Mouse (Mus musculus): ENCODE results near the gene Sapcd2. TPM values are rescaled to one million over a fixed set of nuclear protein-coding genes. Genes with fewer than 3 reads are reported as not detected.
A peak's percentile ranks its signal among the peaks of the same experiment; 100 is the strongest.

Sapcd2 gene
- 1 to 10 TPM; 9.3 to 9.4 TPM for total RNA-seq (2021)
- long read RNA-seq, experiment 1, partial matches to known transcripts: 2 of 9 reads
- long read RNA-seq, experiment 1, other reads (novel, unspliced or antisense): 2 of 9 reads
- long read RNA-seq, experiment 2, transcript Sapcd2-201 (7 exons, 3,121 nt): major isoform, 10 of 19 reads
- long read RNA-seq, experiment 2, partial matches to known transcripts: 2 of 19 reads
- long read RNA-seq, experiment 2, other reads (novel, unspliced or antisense): 3 of 19 reads

DNA sequence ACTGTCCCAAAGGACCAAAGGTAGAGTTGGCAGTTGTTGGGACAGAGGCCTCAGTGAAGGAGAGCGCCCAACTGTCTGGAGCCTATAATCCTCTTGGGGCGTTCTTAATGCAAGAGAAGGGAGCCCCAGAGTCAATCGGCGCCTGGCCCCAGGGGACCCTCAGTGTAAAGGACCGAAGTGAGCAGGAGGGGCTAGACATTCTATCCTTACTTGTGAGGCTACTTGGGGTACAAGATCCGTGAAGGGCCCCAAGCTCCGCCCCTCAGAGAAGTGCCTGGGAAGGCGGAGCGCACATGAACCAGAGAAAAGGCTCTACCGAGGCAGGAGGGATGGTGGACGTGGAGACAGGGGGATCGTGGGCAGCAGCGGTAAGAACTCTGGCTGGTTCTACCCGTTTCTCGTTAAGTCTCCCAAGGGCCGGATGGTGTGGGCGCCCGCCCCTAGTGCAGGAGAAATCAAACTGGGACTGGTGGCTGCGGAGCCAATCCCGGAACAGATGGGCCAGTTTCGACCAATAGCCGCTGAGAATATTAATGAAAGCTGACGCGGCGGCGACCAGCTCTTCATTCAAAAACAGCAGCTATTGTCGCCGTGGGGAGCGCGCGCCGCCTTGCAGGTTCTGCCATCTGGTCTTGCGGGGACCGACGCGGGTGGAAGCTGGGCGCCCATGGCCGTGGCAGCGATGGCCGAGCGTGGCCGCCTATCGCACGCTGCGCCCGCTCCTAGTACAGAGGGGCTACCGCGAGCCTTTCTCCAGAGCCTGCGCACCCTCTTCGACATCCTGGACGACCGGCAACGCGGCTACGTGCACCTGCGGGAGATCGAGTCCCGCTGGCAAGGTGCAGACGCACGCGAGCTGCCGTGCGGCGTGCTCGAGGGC lies at the start of gene Sapcd2:
Sapcd2 (plus strand) TSS at position 558 of the 880 bp plus-strand sequence.
- DNase-seq (ENCODE audit: low spot score in 2 of 2): peak; percentile 65 to 74

DNA sequence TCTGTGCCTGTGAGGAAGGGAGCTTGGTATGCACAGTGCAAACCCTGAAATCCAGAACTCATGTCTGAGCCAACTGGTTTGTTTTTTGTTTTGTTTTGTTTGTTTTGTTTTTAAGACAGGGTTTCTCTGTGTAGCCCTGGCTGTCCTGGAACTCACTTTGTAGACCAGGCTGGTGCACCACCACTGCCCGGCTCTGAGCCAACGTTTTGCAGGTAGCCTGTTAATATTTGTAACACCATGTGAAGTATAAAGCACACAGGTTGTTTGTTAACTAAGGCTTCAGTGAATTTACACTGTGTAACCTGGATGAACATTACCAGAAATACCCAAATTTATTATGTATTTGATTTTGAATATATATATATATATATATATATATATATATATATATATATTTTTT lies 46.1 kb upstream of the Sapcd2 start:
- DNase-seq (ENCODE audit: low spot score in 2 of 2): no peak

DNA sequence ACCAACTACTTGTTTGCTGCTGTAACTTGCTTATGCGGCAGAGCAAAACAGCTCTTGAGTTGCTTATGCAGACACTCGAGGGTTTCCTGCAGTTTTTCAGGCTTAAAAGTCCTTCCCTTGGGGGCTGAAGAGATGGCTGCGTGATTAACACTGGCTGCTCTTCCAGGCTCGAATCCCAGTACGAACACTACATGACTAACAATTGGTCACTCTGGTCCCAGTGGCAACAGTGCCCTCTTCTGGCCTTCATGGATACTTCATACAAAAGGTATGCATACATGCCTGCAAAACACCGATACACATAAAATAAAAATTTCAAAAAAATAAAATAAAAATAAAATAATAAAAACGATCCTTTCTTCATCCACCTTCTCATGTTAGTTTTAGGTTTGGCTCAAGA lies 43.7 kb upstream of the Sapcd2 start:
- no peak for DNase-seq (ENCODE audit: low spot score in 2 of 2)

- DNase-seq (ENCODE audit: low spot score in 2 of 2): no peak
Measured at GRCm38 (mm10) chr2:25331470-25331869, 40.7 kb upstream of the Sapcd2 start.

- DNase-seq (ENCODE audit: low spot score in 2 of 2): peak; percentile 96 to 99
Measured at GRCm38 (mm10) chr2:25332286-25333160, 39.6 kb upstream of the Sapcd2 start, which contains the start of gene Man1b1. Man1b1 (plus strand) TSS chr2:25332338.

DNA sequence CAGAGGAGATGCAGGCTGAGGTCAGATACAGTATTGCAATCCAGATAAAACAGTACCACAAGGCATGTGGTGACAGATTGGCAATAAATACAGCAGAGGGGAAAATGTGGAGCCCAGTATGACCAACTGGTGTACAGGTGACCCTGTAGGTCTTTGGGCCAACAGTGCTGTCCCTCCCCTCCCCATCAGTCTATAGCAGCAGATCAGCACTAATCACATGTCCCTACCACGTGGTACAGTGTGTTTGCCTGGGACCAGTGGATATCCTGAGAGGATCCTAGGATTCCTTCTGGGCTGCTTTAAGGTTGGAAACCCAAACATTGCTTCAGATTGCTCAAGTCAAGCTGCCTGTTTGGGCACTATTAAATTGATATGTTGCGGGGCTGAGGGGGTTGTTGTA lies 38.6 kb upstream of the Sapcd2 start:
- DNase-seq (ENCODE audit: low spot score in 2 of 2): no peak

- DNase-seq (ENCODE audit: low spot score in 2 of 2): no peak
Measured at GRCm38 (mm10) chr2:25338303-25338702, 33.8 kb upstream of the Sapcd2 start.

- no peak for DNase-seq (ENCODE audit: low spot score in 2 of 2)
Measured at GRCm38 (mm10) chr2:25348162-25348561, 24.0 kb upstream of the Sapcd2 start.

DNA sequence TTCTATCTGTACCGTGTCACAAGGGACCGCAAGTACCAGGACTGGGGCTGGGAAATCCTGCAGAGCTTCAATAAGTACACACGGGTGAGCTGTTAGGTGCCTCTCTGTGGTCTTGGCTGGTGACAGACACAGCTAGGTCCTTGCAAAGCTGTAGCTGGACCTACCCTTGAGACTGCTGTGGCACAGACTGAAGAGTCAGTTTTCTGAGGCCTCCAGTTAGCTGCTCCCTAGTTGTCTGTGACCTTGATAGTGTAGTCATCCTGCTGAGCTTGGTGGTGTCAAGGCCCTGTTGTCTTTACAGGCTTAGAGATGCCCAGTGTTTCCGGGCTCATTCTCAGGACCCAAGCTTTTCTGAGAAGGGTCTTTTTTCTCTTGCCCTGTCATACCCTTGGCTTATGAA lies 22.6 kb upstream of the Sapcd2 start:
- no peak for DNase-seq (ENCODE audit: low spot score in 2 of 2)

DNA sequence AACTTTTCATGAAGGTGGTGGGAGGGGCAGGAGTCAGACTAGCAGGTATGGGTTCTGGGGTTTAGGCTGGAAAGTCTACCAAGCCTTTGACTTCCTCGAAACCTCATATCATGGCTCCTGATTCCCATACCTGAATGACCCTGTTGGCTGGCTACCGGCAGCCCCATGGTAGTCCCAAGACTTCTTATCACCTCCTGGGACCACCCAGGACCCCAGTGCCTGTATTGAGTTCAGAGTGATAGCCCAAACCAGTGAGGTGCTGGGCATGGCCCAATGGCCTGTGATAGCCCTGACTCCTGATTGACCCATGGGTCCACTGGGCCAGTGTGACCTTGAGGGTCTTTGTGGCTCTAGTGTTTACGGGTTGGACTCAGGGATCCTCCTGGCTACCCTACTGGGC lies 21.4 kb upstream of the Sapcd2 start:
- DNase-seq (ENCODE audit: low spot score in 2 of 2): no peak

DNA sequence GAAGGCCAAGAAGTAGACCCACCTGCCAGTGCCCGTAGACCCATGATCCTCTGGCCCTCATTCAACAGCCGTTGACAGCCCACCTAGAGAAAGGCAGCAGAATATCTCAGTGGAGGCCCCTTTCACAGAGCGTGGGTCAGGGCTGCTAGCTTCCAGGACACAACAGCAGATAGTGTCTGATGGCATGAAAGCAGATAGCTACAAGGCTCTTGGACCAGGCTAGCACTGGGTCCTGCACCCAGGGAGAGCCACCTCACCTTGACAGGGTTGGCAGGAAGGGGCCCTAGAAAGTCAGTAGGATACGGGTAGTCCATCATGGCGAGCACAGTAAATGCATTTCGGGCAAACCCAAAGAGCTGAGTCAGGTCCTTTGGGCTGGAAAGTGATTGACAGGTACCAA lies 17.9 kb upstream of the Sapcd2 start:
- DNase-seq (ENCODE audit: low spot score in 2 of 2): no peak

DNA sequence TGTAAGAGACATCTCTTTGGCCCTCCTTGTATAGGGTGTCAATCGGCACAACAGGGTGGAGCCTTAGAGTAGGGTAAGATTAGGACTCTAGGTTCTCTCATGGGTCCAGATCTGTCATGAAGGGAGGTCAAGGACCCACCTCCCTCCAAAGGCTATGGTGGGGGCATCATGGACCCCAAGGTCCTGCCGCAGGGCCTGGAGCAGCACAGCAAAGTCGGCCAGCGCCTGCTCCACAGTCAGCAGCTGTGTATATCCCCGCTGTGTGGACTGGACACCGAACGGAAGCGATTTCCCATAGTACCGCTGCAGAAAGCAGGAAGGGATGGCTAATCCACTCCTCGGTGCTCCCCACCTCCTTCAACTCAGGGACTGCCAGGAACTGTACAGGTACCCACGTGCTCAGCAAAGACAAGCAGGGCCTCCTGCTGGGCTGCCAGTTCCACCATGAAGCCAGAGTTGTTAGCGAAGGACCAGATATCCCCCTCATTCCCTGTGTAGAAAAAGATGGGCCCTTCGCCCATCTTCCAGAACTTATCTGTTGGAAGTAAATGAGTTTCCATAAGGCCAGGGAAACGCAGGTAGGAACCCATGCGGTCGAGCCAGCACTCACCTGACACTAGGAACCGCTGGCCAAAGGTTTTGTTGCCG lies 16.6 kb upstream of the Sapcd2 start:
- no peak for DNase-seq (ENCODE audit: low spot score in 2 of 2)

GRCm38 (mm10) chr2:25356208-25357079 lies 15.7 kb upstream of the Sapcd2 start, which contains the start of gene Dpp7:
Dpp7 (minus strand) TSS chr2:25356359.
- DNase-seq (ENCODE audit: low spot score in 2 of 2): peak; percentile 46 to 57

DNA sequence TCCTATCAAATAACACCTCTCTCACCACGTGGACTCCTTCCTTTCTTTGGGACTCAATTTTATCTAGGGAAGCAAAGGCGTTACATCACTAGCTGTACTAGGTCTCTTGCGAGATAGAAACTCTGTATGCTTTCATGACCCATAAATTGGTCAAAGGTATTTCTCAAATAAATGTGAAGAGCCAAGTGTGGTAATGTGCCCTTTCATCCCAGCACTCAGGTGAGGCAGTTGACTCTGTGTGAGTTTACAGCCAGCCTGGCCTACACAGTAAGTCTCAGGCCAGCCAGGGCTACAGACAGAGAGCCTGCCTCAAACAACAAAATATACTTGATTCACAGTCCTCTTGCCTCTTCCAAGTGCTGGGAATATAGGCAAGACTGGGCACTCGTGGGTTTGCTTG lies 12.3 kb upstream of the Sapcd2 start:
- no peak for DNase-seq (ENCODE audit: low spot score in 2 of 2)

DNA sequence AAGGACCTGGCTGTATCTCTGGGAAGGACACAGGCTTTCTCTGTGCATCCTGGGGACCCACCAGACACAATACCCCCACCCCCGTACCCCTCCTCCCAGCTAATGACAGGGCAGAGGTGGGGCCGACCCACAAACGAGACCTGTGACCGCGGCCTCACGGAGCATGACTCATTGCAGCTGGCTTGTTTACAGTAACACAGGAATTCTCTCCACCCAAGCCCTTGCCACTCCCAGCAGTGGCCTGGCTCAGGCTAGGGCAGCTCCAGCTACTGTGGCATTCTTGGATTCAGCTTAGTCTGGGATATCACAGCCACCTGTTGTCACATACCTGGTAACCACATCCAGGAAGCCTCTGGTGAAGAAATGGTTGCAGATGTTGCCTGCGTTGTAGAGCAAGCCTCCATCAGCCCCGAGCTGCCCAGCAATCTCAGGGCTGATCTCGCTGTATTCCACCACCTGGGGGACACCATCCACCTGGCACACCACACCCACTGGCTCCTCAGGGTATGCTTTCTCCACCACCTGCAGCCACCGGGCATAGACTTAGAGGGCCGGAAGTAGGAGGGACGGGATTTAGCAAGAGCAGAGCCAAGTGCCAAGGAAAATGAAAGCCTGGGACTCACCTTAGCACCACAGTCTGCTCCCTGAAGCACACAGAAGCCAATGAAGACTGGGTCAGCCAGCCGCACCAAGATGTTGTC lies 8.5 kb upstream of the Sapcd2 start:
- no peak for DNase-seq (ENCODE audit: low spot score in 2 of 2)

DNA sequence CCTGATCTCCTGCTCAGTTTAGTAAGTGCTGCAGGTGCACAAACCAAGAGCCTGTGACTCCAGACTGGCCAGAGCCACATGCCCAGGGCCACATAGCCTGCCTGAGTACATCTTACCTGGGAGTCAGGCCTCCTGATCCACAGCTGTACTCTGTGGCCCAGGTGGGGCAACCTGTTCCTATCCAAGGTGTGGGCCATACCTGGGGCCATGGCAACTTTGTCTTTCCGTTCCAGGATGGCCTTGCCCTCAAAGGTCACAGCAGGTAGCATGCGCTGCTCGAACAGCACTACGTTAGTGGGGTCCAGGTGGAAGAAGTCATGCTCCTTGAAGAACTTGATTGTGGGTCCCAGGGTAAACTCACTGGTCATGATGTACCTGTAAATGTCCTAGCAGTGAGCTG lies 7.8 kb upstream of the Sapcd2 start:
- DNase-seq (ENCODE audit: low spot score in 2 of 2): no peak

DNA sequence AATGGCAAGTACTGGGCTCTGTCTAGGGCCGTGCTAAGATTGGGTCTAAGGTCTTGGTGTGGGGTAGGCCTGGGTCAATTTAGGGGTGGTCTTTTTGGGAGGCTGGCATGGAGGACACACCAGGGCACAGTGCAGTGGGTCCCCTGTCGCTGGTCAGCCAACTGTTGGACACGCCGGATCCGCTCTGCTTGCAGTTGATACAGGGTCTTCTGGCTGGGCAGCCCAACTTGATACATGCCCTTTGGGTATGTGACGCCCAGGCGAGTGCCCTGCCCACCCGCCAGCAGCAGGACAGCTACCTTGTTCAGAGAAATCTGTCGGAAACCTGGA lies 7.4 kb upstream of the Sapcd2 start:
- DNase-seq (ENCODE audit: low spot score in 2 of 2): no peak

DNA sequence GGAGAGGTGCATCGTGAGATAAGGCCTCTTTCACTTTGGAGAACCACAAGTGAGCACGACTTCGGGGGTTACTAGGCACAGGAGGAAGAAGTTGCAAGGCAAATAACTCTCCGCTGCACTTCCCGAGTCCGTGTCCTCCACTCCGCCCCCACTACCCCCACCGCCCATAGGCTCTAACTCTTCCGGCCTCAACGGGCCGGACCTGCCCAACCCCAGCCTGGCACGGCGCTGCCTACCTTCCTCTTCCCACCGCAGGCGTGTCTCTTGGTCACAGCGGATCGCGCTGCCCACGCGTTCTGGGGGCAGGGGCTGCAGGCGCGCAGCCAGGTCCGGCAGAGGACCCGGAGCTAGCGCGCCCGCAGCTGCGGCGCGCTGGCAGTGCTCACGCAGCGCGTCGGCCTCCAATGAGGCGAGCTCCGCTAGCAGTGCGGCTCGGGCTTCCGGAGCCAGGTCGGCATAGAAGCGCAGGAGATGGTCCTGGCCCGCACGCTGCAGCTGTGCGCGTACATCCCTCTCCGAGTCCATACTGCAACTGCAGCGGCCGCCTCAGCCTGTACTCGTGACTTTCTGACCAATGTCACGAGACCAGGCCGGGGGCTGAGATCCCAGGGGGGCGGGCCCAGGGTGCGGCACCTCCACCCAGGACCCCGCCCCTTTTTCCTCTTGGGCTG lies 6.9 kb upstream of the Sapcd2 start, which contains the start of gene Uap1l1:
Uap1l1 (minus strand) TSS at position 592 of the 671 bp plus-strand sequence.
- DNase-seq (ENCODE audit: low spot score in 2 of 2): peak; percentile 43 to 65

GRCm38 (mm10) chr2:25369996-25370395 lies 2.1 kb upstream of the Sapcd2 start:
- DNase-seq (ENCODE audit: low spot score in 2 of 2): no peak
